ENCODE assay signal across 8 mouse cellular contexts in the genomic region with DNA sequence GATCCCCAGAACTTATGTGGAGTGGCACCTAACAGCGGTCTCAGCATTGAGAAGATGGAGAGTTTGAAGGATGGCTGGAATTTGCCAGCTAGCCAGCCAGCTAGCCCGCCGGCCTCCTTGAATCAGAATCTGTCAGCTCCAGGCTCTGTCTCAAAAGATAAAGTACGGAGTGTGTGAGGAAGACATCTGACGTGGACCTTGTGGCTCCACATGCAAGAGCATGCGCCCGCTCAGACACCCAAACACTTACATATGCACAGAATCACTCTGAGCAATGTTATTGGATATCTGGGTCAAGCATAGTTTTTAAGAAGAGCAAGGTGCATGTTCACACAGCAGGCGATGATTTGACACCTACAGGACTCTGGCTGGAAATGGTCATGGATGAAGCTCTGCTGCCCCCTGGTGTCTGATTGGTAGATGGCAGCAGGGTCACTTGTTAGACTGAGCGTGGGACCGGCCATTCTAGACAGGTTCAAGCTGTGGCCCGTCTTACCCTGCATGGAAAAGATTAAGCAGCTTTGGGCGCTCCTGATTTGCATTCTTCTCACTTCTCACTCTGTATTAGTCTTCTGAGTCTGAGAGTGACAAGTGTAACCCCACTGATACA. TPM values are rescaled to one million over a fixed set of nuclear protein-coding genes. Genes with fewer than 3 reads are reported as not detected.
DNase-seq lines count a peak whose midpoint lies in the region; ATAC-seq and TF ChIP-seq lines count a peak whose summit lies in the region.

No protein-coding gene starts in this region.

- H3K4me2 ChIP-seq in kidney, embryonic 14.5 days (replicated peaks; ENCODE audit: low read depth, low read length): no peak overlapping the region
- no peak overlapping the region for H3K4me2 ChIP-seq in limb, embryonic 14.5 days (replicated peaks; ENCODE audit: low read depth, low read length, severe bottlenecking)
- H3K4me2 ChIP-seq in stomach, embryonic 14.5 days (replicated peaks; ENCODE audit: low read depth, low read length): no peak overlapping the region

- no peak overlapping the region for H3K27ac ChIP-seq in embryonic facial prominence, embryonic 10.5 days (replicated peaks)
- no peak overlapping the region for H3K27ac ChIP-seq in kidney, embryonic 14.5 days (ENCODE audit: low read depth, low read length)
- no peak overlapping the region for H3K27ac ChIP-seq in limb, embryonic 14.5 days (replicated peaks; ENCODE audit: low read depth, low read length)
- H3K27ac ChIP-seq in stomach, embryonic 14.5 days (ENCODE audit: low read length): no peak overlapping the region

- 0 out of 2 replicates have a peak, but pooled peaks cover 5% of the 10 kb centered on the region for H3K4me1 ChIP-seq in embryonic facial prominence, embryonic 10.5 days
- no peaks in the 10 kb centered on the region for H3K4me1 ChIP-seq in kidney, embryonic 14.5 days (ENCODE audit: control insufficient read depth, insufficient read depth, low read length)
- no peaks in the 10 kb centered on the region for H3K4me1 ChIP-seq in limb, embryonic 14.5 days (ENCODE audit: control insufficient read depth, insufficient read depth, low read length)
- no peaks in the 10 kb centered on the region for H3K4me1 ChIP-seq in stomach, embryonic 14.5 days (ENCODE audit: control insufficient read depth, insufficient read depth, low read length)

- TF ChIP-seq POLR2A in limb, embryonic 14.5 days (IDR thresholded peaks at IDR 0.05; ENCODE audit: borderline replicate concordance, extremely low read depth, insufficient read depth, insufficient read length): no peak

- H3K9me3 ChIP-seq in embryonic facial prominence, embryonic 10.5 days: no peaks in the 10 kb centered on the region
- H3K9me3 ChIP-seq in kidney, embryonic 14.5 days (ENCODE audit: control insufficient read depth, low read length): no peaks in the 10 kb centered on the region
- H3K9me3 ChIP-seq in limb, embryonic 14.5 days (ENCODE audit: control insufficient read depth, low read length): no peaks in the 10 kb centered on the region
- H3K9me3 ChIP-seq in stomach, embryonic 14.5 days (ENCODE audit: control insufficient read depth, low read depth, low read length): no peaks in the 10 kb centered on the region

- DNase-seq in 3T3-L1 (ENCODE audit: low read depth, low spot score): peak; percentile 60
- DNase-seq in adrenal gland, postnatal 10 days: peak; percentile 91
- peak; percentile 86 for DNase-seq in embryonic facial prominence, embryonic 10.5 days (ENCODE audit: low spot score)
- DNase-seq in heart, adult 8-10 months (ENCODE audit: low spot score): peak; percentile 91
- DNase-seq in limb, embryonic 14.5 days (ENCODE audit: low spot score): peak; percentile 86
- peak; percentile 82 to 88 for DNase-seq in natural killer cell, adult 2 months (ENCODE audit: low spot score in 2 of 2)

- H3K9ac ChIP-seq in kidney, embryonic 14.5 days (ENCODE audit: low read depth, low read length): no peak overlapping the region
- no peak overlapping the region for H3K9ac ChIP-seq in limb, embryonic 14.5 days (ENCODE audit: low read depth, low read length, severe bottlenecking)
- H3K9ac ChIP-seq in stomach, embryonic 14.5 days (replicated peaks; ENCODE audit: low read depth, low read length): no peak overlapping the region

- no peak overlapping the region for H3K4me3 ChIP-seq in embryonic facial prominence, embryonic 10.5 days
- H3K4me3 ChIP-seq in kidney, embryonic 14.5 days (ENCODE audit: low read length): no peak overlapping the region
- H3K4me3 ChIP-seq in limb, embryonic 14.5 days (replicated peaks; ENCODE audit: low read length): no peak overlapping the region
- H3K4me3 ChIP-seq in stomach, embryonic 14.5 days (ENCODE audit: low read depth, low read length): no peak overlapping the region

- H3K36me3 ChIP-seq in embryonic facial prominence, embryonic 10.5 days (replicated peaks): peaks cover 37% of the 10 kb centered on the region
- H3K36me3 ChIP-seq in kidney, embryonic 14.5 days (ENCODE audit: control insufficient read depth, insufficient read depth, low read length): peaks cover 10% of the 10 kb centered on the region; the same call in 1 of the 2 replicates
- peaks cover 12% of the 10 kb centered on the region for H3K36me3 ChIP-seq in limb, embryonic 14.5 days (ENCODE audit: control insufficient read depth, insufficient read depth, low read length)
- H3K36me3 ChIP-seq in stomach, embryonic 14.5 days (ENCODE audit: control insufficient read depth, insufficient read depth, low read length): peaks cover 10% of the 10 kb centered on the region

- 49% methylated on average over 12 of the region's 12 CpGs for WGBS in embryonic facial prominence, embryonic 10.5 days
- 40% methylated on average over 12 of the region's 12 CpGs for WGBS in kidney, embryonic 14.5 days
- 46% methylated on average over 12 of the region's 12 CpGs for WGBS in limb, embryonic 14.5 days
- 38% methylated on average over 12 of the region's 12 CpGs for whole genome bisulfite sequencing in stomach, embryonic 14.5 days

- ATAC-seq in kidney, embryonic 14.5 days (ENCODE audit: low FRiP score, low TSS enrichment): peak; percentile 67; the same call in 1 of the 2 replicates
- peak; percentile 80 for ATAC-seq in limb, embryonic 14.5 days (ENCODE audit: low FRiP score, low read depth)
- ATAC-seq in stomach, embryonic 14.5 days (ENCODE audit: insufficient number of reproducible peaks, insufficient read depth, low FRiP score, low read depth): peak; percentile 79; the same call in 1 of the 2 replicates

- H3K27me3 ChIP-seq in embryonic facial prominence, embryonic 10.5 days (replicated peaks; ENCODE audit: low read depth, poor library complexity, severe bottlenecking): no peaks in the 10 kb centered on the region
- no peaks in the 10 kb centered on the region for H3K27me3 ChIP-seq in kidney, embryonic 14.5 days (ENCODE audit: control insufficient read depth, insufficient read depth, low read length)
- no peaks in the 10 kb centered on the region for H3K27me3 ChIP-seq in limb, embryonic 14.5 days (ENCODE audit: control insufficient read depth, insufficient read depth, low read length)
- no peaks in the 10 kb centered on the region for H3K27me3 ChIP-seq in stomach, embryonic 14.5 days (ENCODE audit: control insufficient read depth, insufficient read depth, low read length)

RNA-seq across cellular contexts. Expression of a gene that starts 11.0 kb away (rescaled TPM):
- 1 to 10 TPM; 2.3 to 7.3 TPM for total RNA-seq in adrenal gland, postnatal 10 days (2021)
- 0.76 and 1.1 TPM in 2 replicates for polyA plus RNA-seq in embryonic facial prominence, embryonic 10.5 days (2016; fragmentation: Nextera tagmentation; extraction: Ambion mirVana)
- total RNA-seq in heart, adult 8-10 months (2022): 1 to 10 TPM; 1.7 to 5.8 (median 3.9) TPM
- polyA plus RNA-seq in kidney, embryonic 14.5 days (2014; fragmentation: Nextera tagmentation; extraction: Ambion mirVana): 137 and 153 TPM in 2 replicates
- polyA plus RNA-seq in limb, embryonic 14.5 days (2012; rRNA removed): 6.0 and 8.5 TPM in 2 replicates
- polyA plus RNA-seq in limb, embryonic 14.5 days (2014; fragmentation: Nextera tagmentation; extraction: Ambion mirVana): 6.1 and 7.6 TPM in 2 replicates
- 4.4 and 5.3 TPM in 2 replicates for polyA plus RNA-seq in stomach, embryonic 14.5 days (2014; fragmentation: Nextera tagmentation; extraction: Ambion mirVana)

RNA-seq across cellular contexts. Expression of a gene that starts 18.5 kb away (rescaled TPM):
- 100 to 1,000 TPM in 1 of 2 experiments, 10 to 100 TPM in 1; 97.7 to 120 TPM for total RNA-seq in adrenal gland, postnatal 10 days (2021)
- 128 and 131 TPM in 2 replicates for polyA plus RNA-seq in embryonic facial prominence, embryonic 10.5 days (2016; fragmentation: Nextera tagmentation; extraction: Ambion mirVana)
- 10 to 100 TPM; 14.4 to 22.4 (median 18.8) TPM for total RNA-seq in heart, adult 8-10 months (2022)
- polyA plus RNA-seq in kidney, embryonic 14.5 days (2014; fragmentation: Nextera tagmentation; extraction: Ambion mirVana): 139 and 156 TPM in 2 replicates
- 97.4 and 120 TPM in 2 replicates for polyA plus RNA-seq in limb, embryonic 14.5 days (2012; rRNA removed)
- polyA plus RNA-seq in limb, embryonic 14.5 days (2014; fragmentation: Nextera tagmentation; extraction: Ambion mirVana): 82.7 and 94.3 TPM in 2 replicates
- polyA plus RNA-seq in stomach, embryonic 14.5 days (2014; fragmentation: Nextera tagmentation; extraction: Ambion mirVana): 61.4 and 63.5 TPM in 2 replicates

RNA-seq across cellular contexts. Expression of a gene that starts 37.9 kb away (rescaled TPM):
- 1 to 10 TPM in 1 of 2 experiments, under 1 TPM in 1; 0.33 to 1.1 TPM for total RNA-seq in adrenal gland, postnatal 10 days (2021)
- 0.50 and 0.67 TPM in 2 replicates for polyA plus RNA-seq in embryonic facial prominence, embryonic 10.5 days (2016; fragmentation: Nextera tagmentation; extraction: Ambion mirVana)
- not detected for total RNA-seq in heart, adult 8-10 months (2022)
- 0.14 and 0.23 TPM in 2 replicates for polyA plus RNA-seq in kidney, embryonic 14.5 days (2014; fragmentation: Nextera tagmentation; extraction: Ambion mirVana)
- 1.0 and 1.3 TPM in 2 replicates for polyA plus RNA-seq in limb, embryonic 14.5 days (2012; rRNA removed)
- polyA plus RNA-seq in limb, embryonic 14.5 days (2014; fragmentation: Nextera tagmentation; extraction: Ambion mirVana): 0.40 and 0.43 TPM in 2 replicates
- polyA plus RNA-seq in stomach, embryonic 14.5 days (2014; fragmentation: Nextera tagmentation; extraction: Ambion mirVana): 0.06 TPM in 1 of 2 replicates, not detected in the other

Comparison
In these comparisons a context has a peak if more than half of its experiments do, and no peak if none do; other contexts are left out.
1. RNA of a gene that starts 11.0 kb away (polyA plus RNA-seq): 137 to 153 TPM in kidney, embryonic 14.5 days; 6.0 to 8.5 TPM in limb, embryonic 14.5 days, 4.4 to 5.3 TPM in stomach, embryonic 14.5 days and 0.76 to 1.1 TPM in embryonic facial prominence, embryonic 10.5 days; every median in the first group is over 10 times any median in the second.
2. Peak in every context shown above with its lines, with median percentiles within 50 percentile points of each other: DNase-seq and ATAC-seq.